Mouse (Mus musculus) megakaryocyte, embryonic 14.5 days (primary cell): ENCODE measurements around the gene Lrrc3c. TPM values are rescaled to one million over a fixed set of nuclear protein-coding genes. Genes with fewer than 3 reads are reported as not detected.
"Not testable (repeated sequence)": the region's sequence is repeated elsewhere in the genome, so short reads cannot be mapped to it uniquely, and the experiment has no call there.

Experiments
- H3K27me3 ChIP-seq: replicated peaks from 2 replicates; pipeline ENCODE3; 2012; ENCODE audit warnings: inconsistent platforms
- H3K36me3 ChIP-seq: replicated peaks from 2 replicates; pipeline ENCODE3; 2012; ENCODE audit warnings: low read length, inconsistent platforms, mixed read lengths
- H3K4me1 ChIP-seq: 2 replicates; pipeline ENCODE4 v1.6.1; 2012; ENCODE audit warnings: inconsistent platforms
- H3K4me3 ChIP-seq: replicated peaks from 2 replicates; pipeline ENCODE3; 2012; ENCODE audit warnings: moderate library complexity, mild to moderate bottlenecking, inconsistent platforms
- H3K9me3 ChIP-seq: 2 replicates; pipeline ENCODE4 v1.6.1; 2012; ENCODE audit warnings: inconsistent platforms
- FLI1 ChIP-seq: IDR thresholded peaks from 2 replicates; pipeline ENCODE4 v1.6.1; 2012; ENCODE audit warnings: low read length, inconsistent platforms, mixed read lengths
- GATA1 ChIP-seq: IDR thresholded peaks from 3 replicates; pipeline ENCODE4 v1.6.1; 2012; ENCODE audit warnings: mixed read lengths, low read length, inconsistent platforms, borderline replicate concordance
- polyA plus RNA-seq: library from polyadenylated mRNA; stranded (reverse); fragments of >175 nt; gene quantifications from 2 replicates; pipeline ENCODE4 v1.2.3, GENCODE M21; 2012; ENCODE audit warnings: low replicate concordance; ENCODE audit not compliant: insufficient read depth

The Lrrc3c gene
- polyA plus RNA-seq, 1 experiment = not detected

- H3K36me3 ChIP-seq = no peaks in the 10 kb centered on the region
- peaks cover 33% of the 10 kb centered on the region for H3K9me3 ChIP-seq
- TF ChIP-seq GATA1 (no peak), FLI1 (no peak)
- no peak within 1 kb of the TSS for H3K4me3 ChIP-seq
- H3K27me3 ChIP-seq = peaks cover 16% of the 10 kb centered on the region
- H3K4me1 ChIP-seq = no peaks in the 10 kb centered on the region
Measured at GRCm38 (mm10) chr11:98625611-98626410, 27.7 kb downstream of the Lrrc3c start, which contains the start of the genes Gm12355 and Gsdma3. Gene Gm12355 (minus strand): TSS chr11:98625661. Gene Gsdma3 (plus strand): TSS chr11:98626360.

DNA sequence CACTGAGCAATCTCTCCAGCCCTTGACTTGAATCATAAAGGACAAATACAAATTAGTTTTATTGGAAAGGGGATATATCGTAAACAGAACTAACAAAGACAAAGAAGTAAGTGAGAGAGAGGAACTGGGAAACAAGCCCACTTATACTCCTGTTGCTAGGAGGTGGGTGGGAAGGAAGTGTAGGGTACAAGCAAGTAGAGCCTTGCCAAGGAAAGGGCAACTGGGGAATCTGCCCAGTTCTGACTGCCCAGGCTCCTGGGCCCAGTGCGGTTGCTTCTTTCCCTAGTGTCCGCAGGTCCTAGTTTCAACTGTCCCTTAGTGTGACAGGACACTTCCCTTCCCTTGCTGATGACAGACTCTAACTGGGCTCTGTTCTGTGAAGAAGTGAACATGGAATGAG lies 30.6 kb downstream of the Lrrc3c start:
- H3K36me3 ChIP-seq = no peaks in the 10 kb centered on the region
- H3K4me3 ChIP-seq = no peak overlapping the region
- peaks cover 15% of the 10 kb centered on the region for H3K9me3 ChIP-seq
- TF ChIP-seq FLI1 = no peak
- TF ChIP-seq GATA1 = no peak
- no peaks in the 10 kb centered on the region for H3K4me1 ChIP-seq
- H3K27me3 ChIP-seq = peaks cover 33% of the 10 kb centered on the region

DNA sequence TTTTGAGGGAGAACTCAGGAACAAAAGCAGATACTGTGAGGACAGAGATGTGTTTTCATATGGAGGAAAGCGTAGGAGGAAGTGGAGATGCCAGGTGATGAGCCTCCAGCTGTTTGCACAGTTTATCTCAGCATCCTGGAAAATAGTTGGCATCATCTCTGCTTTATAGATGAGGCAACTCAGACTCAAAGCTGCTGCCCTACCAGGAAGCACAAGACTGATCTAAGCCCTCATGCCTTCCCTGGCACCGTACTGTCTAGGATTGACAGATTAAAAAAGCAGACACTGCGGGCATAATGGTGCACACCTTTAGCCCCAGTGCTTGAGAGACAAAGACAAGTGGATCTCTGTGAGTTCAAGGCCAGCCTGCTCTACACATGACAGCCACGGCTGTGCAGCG lies 32.6 kb downstream of the Lrrc3c start:
- H3K36me3 ChIP-seq = no peaks in the 10 kb centered on the region
- peaks cover 32% of the 10 kb centered on the region for H3K27me3 ChIP-seq
- no peak overlapping the region for H3K4me3 ChIP-seq
- TF ChIP-seq GATA1 (no peak), FLI1 (no peak)
- peaks cover 7% of the 10 kb centered on the region for H3K9me3 ChIP-seq
- H3K4me1 ChIP-seq = peaks cover 3% of the 10 kb centered on the region; the same call in 1 of the 2 replicates

- H3K4me3 ChIP-seq, H3K36me3 ChIP-seq, H3K4me1 ChIP-seq: not testable (repeated sequence)
Measured at GRCm38 (mm10) chr11:98635312-98635970, 37.4 kb downstream of the Lrrc3c start.

DNA sequence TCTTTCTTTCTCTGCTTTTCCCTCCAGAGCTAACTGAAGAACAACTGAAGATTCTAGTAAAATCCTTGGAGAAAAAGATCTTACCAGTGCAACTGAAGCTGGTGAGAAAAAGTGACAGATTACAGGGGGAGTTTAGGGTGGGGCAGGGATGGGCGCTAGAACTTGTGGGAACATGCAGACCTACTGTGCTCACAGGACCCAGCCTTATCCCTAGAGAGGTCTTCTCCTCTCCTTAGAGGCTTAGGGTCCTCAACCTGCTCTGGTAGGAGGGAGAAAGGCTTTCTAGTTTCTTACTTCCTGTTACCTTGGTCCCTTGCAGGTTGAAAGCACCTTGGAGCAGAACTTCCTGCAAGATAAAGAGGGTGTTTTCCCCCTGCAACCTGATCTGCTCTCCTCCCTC lies 39.4 kb downstream of the Lrrc3c start:
- H3K4me3 ChIP-seq = no peak overlapping the region
- H3K4me1 ChIP-seq = peaks cover 3% of the 10 kb centered on the region; the same call in 1 of the 2 replicates
- TF ChIP-seq GATA1 = no peak
- TF ChIP-seq FLI1 = no peak
- H3K27me3 ChIP-seq = peaks cover 30% of the 10 kb centered on the region
- peaks cover 5% of the 10 kb centered on the region for H3K9me3 ChIP-seq
- no peaks in the 10 kb centered on the region for H3K36me3 ChIP-seq

More at GRCm38 (mm10) chr11:98635312-98635970, 37.4 kb downstream of the Lrrc3c start:
- H3K27me3 ChIP-seq = peaks cover 28% of the 10 kb centered on the region
- H3K9me3 ChIP-seq = not testable (repeated sequence)

DNA sequence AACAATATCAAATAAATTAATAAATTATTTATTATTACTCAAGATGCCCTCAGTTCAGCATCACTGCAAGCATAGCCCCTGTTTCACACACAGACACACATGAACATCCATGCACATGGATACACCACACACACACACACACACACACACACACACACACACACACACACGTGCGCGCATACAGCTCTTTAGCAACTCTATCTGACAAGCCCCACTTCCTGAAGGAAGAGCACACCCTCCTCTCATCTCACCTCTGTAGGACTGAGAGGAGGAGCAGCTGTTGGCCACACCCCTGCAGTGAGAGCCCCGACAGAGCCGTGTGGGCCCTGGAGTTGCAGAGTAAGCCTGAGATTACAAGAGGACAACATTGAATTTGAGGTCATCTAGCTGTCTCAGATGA lies 42.0 kb downstream of the Lrrc3c start:
- H3K4me3 ChIP-seq = no peak overlapping the region
- H3K36me3 ChIP-seq = no peaks in the 10 kb centered on the region
- H3K4me1 ChIP-seq = peaks cover 3% of the 10 kb centered on the region; the same call in 1 of the 2 replicates
- TF ChIP-seq GATA1 = no peak
- no peak for TF ChIP-seq FLI1
- peaks cover 27% of the 10 kb centered on the region for H3K27me3 ChIP-seq
- peaks cover 9% of the 10 kb centered on the region for H3K9me3 ChIP-seq

DNA sequence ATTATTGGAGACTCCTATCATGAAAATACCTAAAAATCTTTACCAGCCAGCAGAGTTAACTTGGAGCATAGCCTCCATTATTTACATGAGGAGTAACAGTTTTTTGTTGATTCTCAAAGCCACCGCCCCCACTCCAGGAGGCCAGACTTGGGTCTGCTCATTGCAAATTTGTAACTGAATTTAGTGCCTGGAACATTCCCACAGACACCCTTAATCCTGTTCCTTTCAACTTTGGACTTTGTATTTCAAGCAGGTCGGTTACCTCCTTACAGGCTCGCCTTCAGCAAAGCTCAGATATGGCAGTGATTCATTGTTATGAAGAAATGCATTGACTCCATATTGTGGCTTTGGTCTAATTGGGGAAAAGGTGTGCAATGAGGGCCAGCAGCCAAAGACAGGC lies 46.7 kb downstream of the Lrrc3c start:
- H3K4me1 ChIP-seq = no peaks in the 10 kb centered on the region
- peaks cover 52% of the 10 kb centered on the region for H3K27me3 ChIP-seq
- no peaks in the 10 kb centered on the region for H3K36me3 ChIP-seq
- H3K4me3 ChIP-seq = no peak overlapping the region
- no peak for TF ChIP-seq FLI1
- no peak for TF ChIP-seq GATA1
- 0 out of 2 replicates have a peak, but pooled peaks cover 4% of the 10 kb centered on the region for H3K9me3 ChIP-seq

GRCm38 (mm10) chr11:98645946-98646345 lies 47.9 kb downstream of the Lrrc3c start:
- Histone ChIP-seq H3K4me1 (no peaks in the 10 kb centered on the region), H3K27me3 (peaks cover 54% of the 10 kb centered on the region), H3K9me3 (0 out of 2 replicates have a peak, but pooled peaks cover 4% of the 10 kb centered on the region), H3K4me3 (no peak overlapping the region), H3K36me3 (no peaks in the 10 kb centered on the region)
- no peak for TF ChIP-seq FLI1
- TF ChIP-seq GATA1 = no peak

DNA sequence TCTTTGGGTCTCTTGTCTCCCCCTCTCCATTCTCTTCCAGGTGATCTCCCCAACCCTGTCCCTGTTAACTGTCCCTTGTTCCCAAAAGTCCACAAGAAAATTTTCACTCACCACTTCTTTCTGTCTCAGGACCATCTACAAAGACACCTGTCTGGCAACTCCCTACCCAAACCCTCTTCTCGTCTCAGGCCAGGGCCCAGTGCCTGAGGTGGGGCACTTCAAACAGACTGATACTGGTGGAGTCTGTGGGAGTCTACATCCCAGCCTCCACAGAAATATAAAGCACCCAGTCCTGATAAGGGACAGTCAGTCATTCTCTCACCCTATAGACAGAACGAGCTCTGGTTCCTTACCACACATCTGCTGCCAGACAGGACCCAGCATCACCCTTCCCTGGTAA lies 48.4 kb downstream of the Lrrc3c start, which contains the start of gene Gsdma2:
Gene Gsdma2 (plus strand): TSS at position 301 of the 400 bp plus-strand sequence.
- TF ChIP-seq FLI1 = no peak
- TF ChIP-seq GATA1 = no peak

More for the DNA sequence above, 48.4 kb downstream of the Lrrc3c start, which contains the start of gene Gsdma2:
- H3K27me3 ChIP-seq = peaks cover 52% of the 10 kb centered on the region
- no peak within 1 kb of the TSS for H3K4me3 ChIP-seq
- no peaks in the 10 kb centered on the region for H3K4me1 ChIP-seq
- 0 out of 2 replicates have a peak, but pooled peaks cover 4% of the 10 kb centered on the region for H3K9me3 ChIP-seq
- H3K36me3 ChIP-seq = no peaks in the 10 kb centered on the region

Other genes starting within 250 kb of the Lrrc3c start
- 0.34 TPM in 1 of 2 replicates, not detected in the other for gene Ppp1r1b, start 249.9 kb upstream of the Lrrc3c start, polyA plus RNA-seq
- 23.5 and 70.4 TPM in 2 replicates for gene Stard3, start 239.9 kb upstream of the Lrrc3c start, polyA plus RNA-seq
- gene Tcap, start 214.5 kb upstream of the Lrrc3c start, polyA plus RNA-seq = 0.82 TPM in 1 of 2 replicates, not detected in the other
- gene Pnmt, start 211.8 kb upstream of the Lrrc3c start, polyA plus RNA-seq = not detected in 2 replicates
- 8.5 and 10.4 TPM in 2 replicates for gene Pgap3, start 197.8 kb upstream of the Lrrc3c start, polyA plus RNA-seq
- 0.04 TPM in 1 of 2 replicates, not detected in the other for gene Erbb2, start 185.8 kb upstream of the Lrrc3c start, polyA plus RNA-seq
- gene Mien1, start 159.3 kb upstream of the Lrrc3c start, polyA plus RNA-seq = 9.6 and 89.1 TPM in 2 replicates
- gene Grb7, start 151.9 kb upstream of the Lrrc3c start, polyA plus RNA-seq = not detected in 2 replicates
- 0.47 TPM in 1 of 2 replicates, not detected in the other for gene Ikzf3, start 52.3 kb upstream of the Lrrc3c start, polyA plus RNA-seq
- gene Zpbp2, start 47.2 kb upstream of the Lrrc3c start, polyA plus RNA-seq = 0.08 TPM in 1 of 2 replicates, not detected in the other
- 106 and 188 TPM in 2 replicates for gene Ormdl3, start 10.9 kb upstream of the Lrrc3c start, polyA plus RNA-seq
- gene Gm12355, start 27.4 kb downstream of the Lrrc3c start, polyA plus RNA-seq = not detected in 2 replicates
- gene Gsdma3, start 28.1 kb downstream of the Lrrc3c start, polyA plus RNA-seq = not detected in 2 replicates
- not detected in 2 replicates for gene Gsdma2, start 48.5 kb downstream of the Lrrc3c start, polyA plus RNA-seq
- 2.2 and 3.4 TPM in 2 replicates for gene Gsdma, start 66.1 kb downstream of the Lrrc3c start, polyA plus RNA-seq
- 128 and 167 TPM in 2 replicates for gene Psmd3, start 84.3 kb downstream of the Lrrc3c start, polyA plus RNA-seq
- gene Csf3, start 103.0 kb downstream of the Lrrc3c start, polyA plus RNA-seq = not detected in 2 replicates
- gene Med24, start 131.1 kb downstream of the Lrrc3c start, polyA plus RNA-seq = 40.2 and 55.7 TPM in 2 replicates
- 37.6 and 38.9 TPM in 2 replicates for gene Thra, start 142.3 kb downstream of the Lrrc3c start, polyA plus RNA-seq
- gene Nr1d1, start 177.0 kb downstream of the Lrrc3c start, polyA plus RNA-seq = 5.6 and 22.1 TPM in 2 replicates
- 30.0 and 46.8 TPM in 2 replicates for gene Msl1, start 197.2 kb downstream of the Lrrc3c start, polyA plus RNA-seq
- 10.6 and 13.2 TPM in 2 replicates for gene Casc3, start 206.6 kb downstream of the Lrrc3c start, polyA plus RNA-seq
- 0.29 TPM in 1 of 2 replicates, not detected in the other for gene Rapgefl1, start 238.5 kb downstream of the Lrrc3c start, polyA plus RNA-seq